Mouse (Mus musculus) bone marrow macrophage, adult 2 months (primary cell): ENCODE measurements at regions not wholly inside any gene's neighbourhood (a gene's known extent, or its start where the extent isn't known, plus 50 kb on each side); places are given as distances from the start of the nearest gene placed in this dataset.

Experiments
- H3K27ac ChIP-seq: 2 replicates; pipeline ENCODE4 v1.5.1; 2012; ENCODE audit warnings: low read depth, low read length; ENCODE audit not compliant: insufficient read depth
- H3K4me1 ChIP-seq: 2 replicates; pipeline ENCODE4 v1.6.1; 2012; ENCODE audit warnings: low read length; ENCODE audit not compliant: control insufficient read depth, insufficient read depth
- H3K4me3 ChIP-seq: 2 replicates; pipeline ENCODE4 v1.5.1; 2012; ENCODE audit warnings: mild to moderate bottlenecking, low read length, moderate library complexity; ENCODE audit not compliant: insufficient read depth
- CTCF ChIP-seq: IDR thresholded peaks from 2 replicates; pipeline ENCODE4 v1.5.1; 2012; ENCODE audit warnings: low read depth, mild to moderate bottlenecking, low read length, moderate library complexity
- POLR2A ChIP-seq: IDR thresholded peaks from 2 replicates; pipeline ENCODE4 v1.6.1; 2012; ENCODE audit warnings: mild to moderate bottlenecking, low read depth, low read length, borderline replicate concordance

- H3K4me1 ChIP-seq, result no peaks in the 10 kb centered on the region
- H3K27ac ChIP-seq, result no peak overlapping the region
- TF ChIP-seq POLR2A, result no peak
- TF ChIP-seq CTCF, result no peak
- no peak overlapping the region for H3K4me3 ChIP-seq
Observed at GRCm38 (mm10) chr6:133976854-133977253, 58.6 kb upstream of the Etv6 start.

- Histone ChIP-seq H3K4me3 (no peak overlapping the region), H3K4me1 (peaks cover 11% of the 10 kb centered on the region; the same call in 1 of the 2 replicates), H3K27ac (no peak overlapping the region)
- no peak for TF ChIP-seq POLR2A
- no peak for TF ChIP-seq CTCF
Observed at GRCm38 (mm10) chr6:133983804-133984514, 51.5 kb upstream of the Etv6 start.

DNA sequence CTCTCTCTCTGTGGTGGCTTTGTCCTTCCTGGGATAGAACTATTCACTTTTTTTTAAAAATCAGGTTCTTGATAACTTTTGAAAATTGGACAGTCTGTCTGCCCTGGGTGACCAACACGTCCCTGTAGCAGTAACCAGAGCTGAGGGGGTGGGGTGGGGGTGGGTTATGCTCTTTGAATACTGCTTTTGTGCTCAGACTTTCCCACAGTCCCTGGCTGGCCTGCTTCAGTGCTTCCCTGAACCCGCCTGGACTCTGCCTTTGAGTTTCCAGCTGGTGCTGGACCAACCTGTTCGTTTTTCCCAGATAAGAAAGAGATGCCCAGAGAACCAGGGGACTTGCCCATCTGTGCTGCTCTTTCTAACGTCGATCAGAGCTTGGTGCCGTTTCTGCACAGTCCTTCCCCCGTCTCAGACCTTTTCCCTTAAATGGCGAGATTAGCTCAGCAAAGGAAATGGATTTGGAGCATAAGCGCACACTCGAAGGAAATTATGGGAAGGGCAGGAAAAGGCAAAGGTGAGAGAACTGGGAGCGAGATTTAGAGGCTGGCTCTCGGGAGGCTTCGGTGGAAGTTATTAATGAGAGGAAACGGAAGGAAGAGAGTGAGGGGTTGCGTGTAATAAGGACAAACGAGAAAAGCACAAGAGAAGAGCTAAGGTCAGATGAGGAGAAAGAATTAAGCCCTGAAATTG is 50.7 kb upstream of the Etv6 start:
- Histone ChIP-seq H3K27ac (no peak overlapping the region), H3K4me3 (peak overlapping the region; percentile 40), H3K4me1 (peaks cover 13% of the 10 kb centered on the region; the same call in 1 of the 2 replicates)
- TF ChIP-seq CTCF (no peak), POLR2A (no peak)
